In genomic region chr8:99349456-99349855, GRCm38 (mm10) we compare ENCODE assay signal across 16 mouse cellular contexts.
"Had no signal": no experiment of that assay in that cellular context is flagged by ENCODE, and none has a peak within 500 bp of the region (broad histone marks: within the 10 kb centered on the region; RNA-seq: fewer than 3 reads in every experiment).

No protein-coding gene starts in this region.

- DNase-seq: kidney, adult 2 months; kidney, postnatal 25 days; layer of hippocampus, postnatal 36 days; liver, embryonic 13.5 days; lung, embryonic 14.5 days; retina, postnatal 1 day; thymus, adult 18-20 months; thymus, postnatal 36 days had no signal

- H3K27me3 ChIP-seq: liver, embryonic 13.5 days; megakaryocyte, embryonic 14.5 days; midbrain, embryonic 13.5 days; neural tube, embryonic 12.5 days; neural tube, embryonic 15.5 days had no signal

- H3K36me3 ChIP-seq: liver, embryonic 13.5 days; midbrain, embryonic 10.5 days; midbrain, embryonic 13.5 days; neural tube, embryonic 12.5 days; neural tube, embryonic 15.5 days had no signal

- H3K9me3 ChIP-seq: liver, embryonic 13.5 days; megakaryocyte, embryonic 14.5 days; midbrain, embryonic 10.5 days; midbrain, embryonic 13.5 days; neural tube, embryonic 12.5 days; neural tube, embryonic 15.5 days had no signal

- H3K4me2 ChIP-seq: liver, embryonic 13.5 days; lung, embryonic 14.5 days; midbrain, embryonic 13.5 days; neural tube, embryonic 12.5 days; neural tube, embryonic 15.5 days had no signal

- H3K27ac ChIP-seq: kidney, postnatal 0 days; left cerebral cortex, adult 2 months; liver, embryonic 13.5 days; midbrain, embryonic 13.5 days; neural tube, embryonic 12.5 days; neural tube, embryonic 15.5 days had no signal

- ATAC-seq: lung, postnatal 0 days; midbrain, embryonic 13.5 days had no signal

- H3K4me3 ChIP-seq: left cerebral cortex, adult 2 months; liver, embryonic 13.5 days; megakaryocyte, embryonic 14.5 days; midbrain, embryonic 10.5 days; midbrain, embryonic 13.5 days; neural tube, embryonic 12.5 days; neural tube, embryonic 15.5 days had no signal

- H3K9ac ChIP-seq: liver, embryonic 13.5 days; lung, embryonic 14.5 days; midbrain, embryonic 13.5 days; neural tube, embryonic 12.5 days; neural tube, embryonic 15.5 days had no signal

- H3K4me1 ChIP-seq: liver, embryonic 13.5 days; megakaryocyte, embryonic 14.5 days; neural tube, embryonic 12.5 days had no signal
